Mouse (Mus musculus): ENCODE measurements at regions not wholly inside any gene's neighbourhood (a gene's known extent, or its start where the extent isn't known, plus 50 kb on each side); places are given as distances from the start of the nearest gene placed in this dataset.

- DNase-seq (ENCODE audit: low spot score), result no peak
Measured at GRCm38 (mm10) chr12:32642493-32642892, 176.9 kb upstream of the Nampt start.

GRCm38 (mm10) chr12:32653096-32653495 lies 166.2 kb upstream of the Nampt start:
- no peak for DNase-seq (ENCODE audit: low spot score)

GRCm38 (mm10) chr12:32656194-32656593 lies 163.2 kb upstream of the Nampt start:
- no peak for DNase-seq (ENCODE audit: low spot score)

GRCm38 (mm10) chr12:32661782-32662413 lies 157.4 kb upstream of the Nampt start:
- DNase-seq (ENCODE audit: low spot score), result no peak

GRCm38 (mm10) chr12:32666040-32666439 lies 153.3 kb upstream of the Nampt start:
- DNase-seq (ENCODE audit: low spot score), result no peak

- no peak for DNase-seq (ENCODE audit: low spot score)
Measured at GRCm38 (mm10) chr12:32677908-32678307, 141.4 kb upstream of the Nampt start.

- no peak for DNase-seq (ENCODE audit: low spot score)
Measured at GRCm38 (mm10) chr12:32678756-32679155, 140.6 kb upstream of the Nampt start.

- no peak for DNase-seq (ENCODE audit: low spot score)
Measured at GRCm38 (mm10) chr12:32681910-32682309, 137.4 kb upstream of the Nampt start.

- no peak for DNase-seq (ENCODE audit: low spot score)
Measured at GRCm38 (mm10) chr12:32683375-32683774, 136.0 kb upstream of the Nampt start.

- no peak for DNase-seq (ENCODE audit: low spot score)
Measured at GRCm38 (mm10) chr12:32685788-32686385, 133.5 kb upstream of the Nampt start.

GRCm38 (mm10) chr12:32689361-32689760 lies 130.0 kb upstream of the Nampt start:
- DNase-seq (ENCODE audit: low spot score), result no peak

- DNase-seq (ENCODE audit: low spot score), result no peak
Measured at GRCm38 (mm10) chr12:32690096-32690495, 129.2 kb upstream of the Nampt start.

- no peak for DNase-seq (ENCODE audit: low spot score)
Measured at GRCm38 (mm10) chr12:32692081-32692819, 127.1 kb upstream of the Nampt start.

- no peak for DNase-seq (ENCODE audit: low spot score)
Measured at GRCm38 (mm10) chr12:32692962-32693361, 126.4 kb upstream of the Nampt start.

- DNase-seq (ENCODE audit: low spot score), result no peak
Measured at GRCm38 (mm10) chr12:32693678-32694077, 125.7 kb upstream of the Nampt start.

- DNase-seq (ENCODE audit: low spot score), result no peak
Measured at GRCm38 (mm10) chr12:32696832-32697231, 122.5 kb upstream of the Nampt start.

GRCm38 (mm10) chr12:32709188-32709587 lies 110.2 kb upstream of the Nampt start:
- no peak for DNase-seq (ENCODE audit: low spot score)

GRCm38 (mm10) chr12:32717129-32717921 lies 102.0 kb upstream of the Nampt start:
- peak; percentile 71 for DNase-seq (ENCODE audit: low spot score)

GRCm38 (mm10) chr12:32719203-32719602 lies 100.1 kb upstream of the Nampt start:
- DNase-seq (ENCODE audit: low spot score), result peak; percentile 24

- peak; percentile 37 for DNase-seq (ENCODE audit: low spot score)
Measured at GRCm38 (mm10) chr12:32724451-32725188, 94.7 kb upstream of the Nampt start.

GRCm38 (mm10) chr12:32727539-32727938 lies 91.8 kb upstream of the Nampt start:
- no peak for DNase-seq (ENCODE audit: low spot score)

- no peak for DNase-seq (ENCODE audit: low spot score)
Measured at GRCm38 (mm10) chr12:32728425-32728824, 90.9 kb upstream of the Nampt start.

Data from layer of hippocampus, adult 9-10 months (tissue).